Mouse (Mus musculus) hindbrain, embryonic 16.5 days (tissue): ENCODE results near the gene Gpr152. TPM values are rescaled to one million over a fixed set of nuclear protein-coding genes. Genes with fewer than 3 reads are reported as not detected.
A peak's percentile ranks its signal among the peaks of the same experiment; 100 is the strongest.

Experiments used
- ATAC-seq: fragments of 200-750 bp; cut with Nextera tagmentation; 2 replicates; pipeline ENCODE4 v1.8.0; 2017; ENCODE audit warnings: moderate TSS enrichment, moderate library complexity
- H3K27ac ChIP-seq: fragments of 300-500 bp; sonication (generic); 2 replicates; pipeline ENCODE4 v1.5.1; 2014; ENCODE audit warnings: low read depth, mild to moderate bottlenecking, control low read depth, low read length, moderate library complexity
- H3K27me3 ChIP-seq: fragments of 300-500 bp; sonication (generic); replicated peaks from 2 replicates; pipeline ENCODE4 v1.6.1; 2014; ENCODE audit warnings: low read length; ENCODE audit not compliant: control insufficient read depth, insufficient read depth
- H3K36me3 ChIP-seq: fragments of 300-500 bp; sonication (generic); 2 replicates; pipeline ENCODE4 v1.6.1; 2014; ENCODE audit warnings: mild to moderate bottlenecking, low read length, moderate library complexity, mixed read lengths; ENCODE audit not compliant: control insufficient read depth, insufficient read depth
- H3K4me1 ChIP-seq: fragments of 300-500 bp; sonication (generic); 2 replicates; pipeline ENCODE4 v1.6.1; 2014; ENCODE audit warnings: low read depth, low read length; ENCODE audit not compliant: control insufficient read depth, insufficient read depth
- H3K4me2 ChIP-seq: fragments of 300-500 bp; sonication (generic); 2 replicates; pipeline ENCODE4 v1.6.1; 2014; ENCODE audit warnings: mild to moderate bottlenecking, low read length, control low read depth, moderate library complexity
- H3K4me3 ChIP-seq: fragments of 300-500 bp; sonication (generic); 2 replicates; pipeline ENCODE4 v1.5.1; 2014; ENCODE audit warnings: mild to moderate bottlenecking, low read length, control low read depth, moderate library complexity
- H3K9ac ChIP-seq: fragments of 300-500 bp; sonication (generic); 2 replicates; pipeline ENCODE4 v1.6.1; 2014; ENCODE audit warnings: low read depth, mild to moderate bottlenecking, control low read depth, low read length, moderate library complexity
- H3K9me3 ChIP-seq: fragments of 300-500 bp; sonication (generic); 2 replicates; pipeline ENCODE4 v1.6.1; 2014; ENCODE audit warnings: mild to moderate bottlenecking, low read length, moderate library complexity; ENCODE audit not compliant: control insufficient read depth
- WGBS: fragments of 180-500 bp; shearing (Covaris S2); extraction: QIAGEN DNeasy Blood & Tissue Kit; methylation state at CpG from one replicate; pipeline ENCODE4 v1.1.7; 2014; 5-methylcytosine and 5-hydroxymethylcytosine counted together
- polyA plus RNA-seq: library from polyadenylated mRNA; unstranded; fragments of >200 nt; fragmentation: Nextera tagmentation; extraction: Ambion mirVana; gene quantifications from 2 replicates; pipeline ENCODE4 v1.2.1, GENCODE M21; 2015

Gene Gpr152
- polyA plus RNA-seq, 1 experiment from 2014 or later: not detected

GRCm38 (mm10) chr19:4145936-4146335 is 6.3 kb downstream of the Gpr152 start:
- no peak for ATAC-seq
- Histone ChIP-seq H3K27me3 (no peaks in the 10 kb centered on the region), H3K4me1 (peaks cover 20% of the 10 kb centered on the region), H3K9me3 (no peaks in the 10 kb centered on the region), H3K36me3 (peaks cover 5% of the 10 kb centered on the region), H3K27ac (no peak overlapping the region), H3K9ac (no peak overlapping the region), H3K4me3 (no peak overlapping the region), H3K4me2 (no peak overlapping the region)
- WGBS: 87% methylated on average over 5 of the region's 5 CpGs

DNA sequence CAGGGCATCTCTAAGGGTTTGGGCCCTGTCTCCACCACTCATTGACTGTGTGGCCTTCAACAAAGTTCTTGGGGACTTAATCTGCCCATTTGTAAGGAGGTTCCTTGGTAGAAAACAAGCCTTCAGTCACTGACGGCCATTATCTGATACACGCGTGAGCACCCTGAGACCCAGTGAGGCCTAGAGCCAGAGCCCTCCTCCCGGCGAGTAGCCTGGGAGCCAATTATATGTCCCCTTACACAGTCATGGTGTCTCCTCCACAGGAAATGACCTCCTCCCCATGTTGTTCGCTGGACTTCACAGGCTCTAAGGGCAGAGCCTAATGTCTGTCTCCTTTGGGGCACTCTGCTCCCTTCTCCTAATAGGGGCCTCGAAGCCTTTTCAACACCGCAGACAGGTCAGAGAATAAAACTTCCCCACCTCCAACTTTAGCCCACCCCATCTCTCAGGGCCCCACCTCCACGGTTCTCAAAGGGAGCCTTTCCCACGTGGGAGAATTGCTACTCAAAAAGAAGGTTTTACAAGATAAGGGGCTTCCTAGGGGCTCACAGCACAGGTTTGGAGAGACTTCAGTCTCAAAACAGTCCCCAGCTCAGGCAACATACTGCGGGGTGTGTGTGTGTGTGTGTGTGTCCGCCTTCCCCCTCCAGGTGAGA is 6.9 kb downstream of the Gpr152 start:
- H3K9me3 ChIP-seq: no peaks in the 10 kb centered on the region
- WGBS: 62% methylated on average over 12 of the region's 12 CpGs
- no peak overlapping the region for H3K9ac ChIP-seq
- H3K27me3 ChIP-seq: no peaks in the 10 kb centered on the region
- H3K4me3 ChIP-seq: no peak overlapping the region
- H3K36me3 ChIP-seq: peaks cover 5% of the 10 kb centered on the region
- no peak for ATAC-seq
- no peak overlapping the region for H3K27ac ChIP-seq
- H3K4me1 ChIP-seq: peaks cover 20% of the 10 kb centered on the region
- no peak overlapping the region for H3K4me2 ChIP-seq

DNA sequence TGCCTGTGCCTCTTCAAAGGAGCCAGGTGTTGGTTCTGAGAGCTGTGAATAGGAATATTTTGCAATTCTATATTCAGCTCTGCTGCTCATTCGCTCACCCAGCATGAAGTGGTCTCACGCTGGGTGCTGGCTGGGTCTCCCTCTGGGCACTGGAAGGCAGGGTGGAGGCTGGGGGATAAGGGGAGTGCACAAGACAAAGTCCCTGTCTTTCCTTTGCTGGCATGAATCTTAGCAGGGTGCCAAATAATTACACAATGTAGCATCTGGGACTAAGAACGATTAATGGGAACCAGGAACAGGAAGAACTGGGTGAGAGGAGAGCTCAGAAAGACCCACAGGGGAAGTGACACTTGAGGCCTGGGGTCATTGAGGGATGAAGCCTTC is 7.4 kb downstream of the Gpr152 start:
- 36% methylated on average over 3 of the region's 3 CpGs for WGBS
- Histone ChIP-seq H3K27me3 (no peaks in the 10 kb centered on the region), H3K4me3 (no peak overlapping the region), H3K36me3 (peaks cover 5% of the 10 kb centered on the region), H3K9ac (no peak overlapping the region), H3K4me1 (peaks cover 20% of the 10 kb centered on the region), H3K9me3 (no peaks in the 10 kb centered on the region), H3K4me2 (no peak overlapping the region), H3K27ac (no peak overlapping the region)
- ATAC-seq: no peak

DNA sequence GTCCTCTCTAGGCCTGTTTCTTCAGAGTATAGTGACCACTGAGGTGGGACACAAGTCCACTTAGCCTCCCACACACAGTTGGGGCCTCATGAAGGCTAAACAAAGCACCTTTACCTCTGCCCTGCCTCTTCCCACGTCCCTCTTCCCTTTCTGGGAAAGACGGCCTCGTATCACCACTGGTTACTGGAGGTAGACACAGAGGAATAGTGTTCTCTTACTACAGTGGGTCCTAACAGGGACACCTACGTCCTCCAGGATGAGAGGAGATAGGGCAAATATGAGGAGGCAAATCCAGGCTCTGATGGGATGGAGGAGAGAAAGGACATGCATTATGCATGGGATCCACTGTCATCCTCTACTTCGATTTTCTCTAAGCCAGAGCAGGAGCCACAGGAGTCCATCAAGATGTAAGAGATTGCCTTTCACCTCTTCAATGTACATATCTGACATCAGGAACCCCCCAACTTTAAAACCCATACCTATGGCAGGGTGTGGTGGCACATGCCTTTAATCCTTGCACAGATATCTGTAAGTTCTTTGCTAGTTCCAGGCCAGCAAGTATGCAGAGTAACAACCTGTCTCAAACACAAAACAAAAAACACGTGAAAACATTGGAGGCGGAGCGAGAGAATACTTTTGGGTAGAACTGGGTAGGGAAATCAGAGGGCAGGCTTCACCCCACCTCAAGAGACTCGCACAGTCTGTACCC is 8.3 kb downstream of the Gpr152 start:
- H3K4me1 ChIP-seq: peaks cover 20% of the 10 kb centered on the region
- H3K4me3 ChIP-seq: peak overlapping the region; percentile 90
- no peaks in the 10 kb centered on the region for H3K27me3 ChIP-seq
- ATAC-seq: peak; percentile 18
- H3K9me3 ChIP-seq: no peaks in the 10 kb centered on the region
- 37% methylated on average over 9 of the region's 9 CpGs for WGBS
- H3K9ac ChIP-seq: peak overlapping the region; percentile 94
- peaks cover 9% of the 10 kb centered on the region for H3K36me3 ChIP-seq
- peak overlapping the region; percentile 79; the same call in 1 of the 2 replicates for H3K27ac ChIP-seq
- peak overlapping the region; percentile 76 for H3K4me2 ChIP-seq

DNA sequence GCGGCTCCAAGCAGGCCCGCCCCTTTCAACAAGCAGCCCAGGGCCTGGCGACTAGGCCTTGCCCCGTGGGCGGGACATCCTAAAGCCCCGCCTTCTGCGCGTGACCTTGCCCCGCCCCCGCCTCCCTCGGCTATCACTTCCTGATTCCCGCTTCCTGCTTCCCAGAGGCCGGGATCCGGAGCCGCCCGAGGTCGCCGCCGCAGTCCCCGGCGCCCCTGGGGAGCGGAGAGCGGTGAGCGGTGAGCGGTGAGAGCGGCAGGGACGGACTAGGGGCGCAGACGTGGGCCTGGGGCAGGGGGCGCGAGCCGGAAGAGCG is 8.9 kb downstream of the Gpr152 start, which contains the start of gene Coro1b:
Gene Coro1b (plus strand): TSS at position 129 of the 316 bp plus-strand sequence.
- no peaks in the 10 kb centered on the region for H3K27me3 ChIP-seq
- peak; percentile 93 for ATAC-seq
- H3K4me2 ChIP-seq: peak within 1 kb of the TSS; percentile 76
- peak within 1 kb of the TSS; percentile 94 for H3K9ac ChIP-seq
- H3K4me3 ChIP-seq: peak within 1 kb of the TSS; percentile 90
- H3K27ac ChIP-seq: peak within 1 kb of the TSS; percentile 79
- no peaks in the 10 kb centered on the region for H3K9me3 ChIP-seq
- 0% methylated on average over 28 of the region's 33 CpGs for WGBS
- peaks cover 9% of the 10 kb centered on the region for H3K36me3 ChIP-seq
- H3K4me1 ChIP-seq: peaks cover 20% of the 10 kb centered on the region

- WGBS: 3% methylated on average over 7 of the region's 8 CpGs
- ATAC-seq: peak; percentile 14; the same call in 1 of the 2 replicates
Measured at GRCm38 (mm10) chr19:4148819-4149218, 9.2 kb downstream of the Gpr152 start.

DNA sequence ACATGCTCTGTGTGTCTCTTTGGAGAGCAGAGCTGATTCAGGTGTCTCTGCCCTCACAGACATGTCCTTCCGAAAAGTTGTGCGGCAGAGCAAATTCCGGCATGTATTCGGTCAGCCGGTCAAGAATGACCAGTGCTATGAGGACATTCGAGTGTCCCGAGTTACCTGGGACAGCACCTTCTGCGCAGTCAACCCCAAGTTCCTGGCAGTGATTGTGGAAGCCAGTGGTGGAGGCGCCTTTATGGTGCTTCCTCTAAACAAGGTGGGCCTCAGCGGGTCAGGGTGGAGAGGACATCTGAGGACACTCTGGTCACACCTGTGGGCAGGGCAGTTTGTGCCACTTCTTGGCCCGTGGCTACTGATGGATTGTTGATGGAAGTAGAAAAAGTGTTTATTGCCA is 9.7 kb downstream of the Gpr152 start:
- Histone ChIP-seq H3K36me3 (peaks cover 9% of the 10 kb centered on the region), H3K27me3 (no peaks in the 10 kb centered on the region), H3K27ac (no peak overlapping the region), H3K9me3 (no peaks in the 10 kb centered on the region), H3K9ac (peak overlapping the region; percentile 94), H3K4me3 (peak overlapping the region; percentile 90), H3K4me2 (peak overlapping the region; percentile 76), H3K4me1 (peaks cover 20% of the 10 kb centered on the region)
- WGBS: 91% methylated on average over 11 of the region's 11 CpGs
- ATAC-seq: no peak

More at GRCm38 (mm10) chr19:4148819-4149218, 9.2 kb downstream of the Gpr152 start:
- Histone ChIP-seq H3K27me3 (no peaks in the 10 kb centered on the region), H3K9ac (peak overlapping the region; percentile 94), H3K9me3 (no peaks in the 10 kb centered on the region), H3K4me2 (peak overlapping the region; percentile 76), H3K4me3 (peak overlapping the region; percentile 90), H3K4me1 (peaks cover 20% of the 10 kb centered on the region), H3K27ac (peak overlapping the region; percentile 79), H3K36me3 (peaks cover 9% of the 10 kb centered on the region)

DNA sequence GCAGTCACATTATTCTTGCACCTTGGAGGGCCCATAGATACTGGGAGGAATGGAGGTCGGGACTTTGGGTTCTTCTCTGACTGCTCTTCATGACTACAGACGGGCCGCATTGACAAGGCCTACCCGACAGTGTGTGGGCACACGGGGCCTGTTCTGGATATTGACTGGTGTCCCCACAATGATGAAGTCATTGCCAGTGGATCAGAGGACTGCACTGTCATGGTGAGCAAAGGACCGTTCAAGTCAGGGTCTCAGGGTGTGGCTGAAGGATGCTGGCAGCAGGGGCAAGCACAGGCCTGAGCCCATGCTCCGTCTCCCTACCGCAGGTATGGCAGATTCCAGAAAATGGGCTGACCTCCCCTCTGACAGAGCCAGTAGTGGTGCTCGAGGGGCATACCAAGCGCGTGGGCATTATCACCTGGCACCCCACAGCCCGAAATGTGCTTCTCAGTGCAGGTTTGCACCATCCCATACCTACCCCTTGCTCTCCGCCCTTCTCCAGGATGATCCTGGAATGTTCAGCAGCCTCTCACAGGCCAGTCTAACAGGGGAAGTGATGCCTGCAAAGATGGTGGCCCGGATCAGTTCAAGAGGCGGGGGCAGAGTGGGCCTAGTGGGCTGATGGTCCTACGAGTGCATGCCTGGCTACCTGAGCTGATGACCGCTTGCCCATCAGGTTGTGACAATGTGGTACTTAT is 10.3 kb downstream of the Gpr152 start:
- 97% methylated on average over 17 of the region's 17 CpGs for WGBS
- Histone ChIP-seq H3K36me3 (peaks cover 9% of the 10 kb centered on the region), H3K9ac (no peak overlapping the region), H3K4me2 (peak overlapping the region; percentile 76), H3K27ac (no peak overlapping the region), H3K27me3 (no peaks in the 10 kb centered on the region), H3K4me1 (peaks cover 20% of the 10 kb centered on the region), H3K4me3 (no peak overlapping the region), H3K9me3 (no peaks in the 10 kb centered on the region)
- no peak for ATAC-seq
